ENCODE assay signal across 17 mouse cellular contexts in genomic region chr16:4034476-4034875, GRCm38 (mm10). TPM values are rescaled to one million over a fixed set of nuclear protein-coding genes. Genes with fewer than 3 reads are reported as not detected.
"Had no signal": no experiment of that assay in that cellular context is flagged by ENCODE, and none has a peak within 500 bp of the region (broad histone marks: within the 10 kb centered on the region; RNA-seq: fewer than 3 reads in every experiment).

No protein-coding gene starts in this region.

- H3K4me3 ChIP-seq: intestine, embryonic 15.5 days; left cerebral cortex, adult 2 months; limb, embryonic 10.5 days; liver, embryonic 15.5 days; midbrain, embryonic 15.5 days; neural tube, embryonic 12.5 days had no signal

- H3K4me1 ChIP-seq: intestine, embryonic 15.5 days; midbrain, embryonic 15.5 days; neural tube, embryonic 12.5 days had no signal

- H3K9me3 ChIP-seq: intestine, embryonic 15.5 days; limb, embryonic 10.5 days; liver, embryonic 15.5 days; megakaryocyte, embryonic 14.5 days; midbrain, embryonic 15.5 days; neural tube, embryonic 12.5 days had no signal

- H3K4me2 ChIP-seq: intestine, embryonic 15.5 days; lung, embryonic 14.5 days; midbrain, embryonic 11.5 days; midbrain, embryonic 15.5 days; neural tube, embryonic 12.5 days had no signal

- H3K9ac ChIP-seq: intestine, embryonic 15.5 days; liver, embryonic 15.5 days; lung, embryonic 14.5 days; midbrain, embryonic 15.5 days; neural tube, embryonic 12.5 days had no signal

- H3K27me3 ChIP-seq: intestine, embryonic 15.5 days; liver, embryonic 15.5 days; megakaryocyte, embryonic 14.5 days; midbrain, embryonic 15.5 days; neural tube, embryonic 12.5 days had no signal

- DNase-seq: kidney, postnatal 14 days; lung, embryonic 14.5 days; lung, postnatal 10 days; lung, postnatal 4 days; thymus, adult 18-20 months; thymus, postnatal 14 days had no signal

- H3K27ac ChIP-seq: intestine, embryonic 15.5 days; left cerebral cortex, adult 2 months; limb, embryonic 10.5 days; midbrain, embryonic 15.5 days; neural tube, embryonic 12.5 days had no signal

- ATAC-seq: intestine, embryonic 15.5 days; midbrain, embryonic 15.5 days had no signal

RNA-seq across cellular contexts. Expression of gene Dnase1, which starts 2.3 kb away (rescaled TPM):
- total RNA-seq: layer of hippocampus, postnatal 25 days; left cerebral cortex, adult 2 months; left cerebral cortex, postnatal 14 days; monocyte, adult 5-6 weeks had no signal
